Mouse (Mus musculus) ES-Bruce4 (cell line): ENCODE results near the gene Clic4.

Source experiments
- CTCF ChIP-seq: IDR thresholded peaks from one replicate; pipeline ENCODE4 v1.8.1; 2011; ENCODE audit warnings: low read depth, low read length
- EP300 ChIP-seq: IDR thresholded peaks from 2 replicates; pipeline ENCODE4 v1.6.1; 2011; ENCODE audit warnings: low read depth, low read length; ENCODE audit not compliant: insufficient read depth
- POLR2A ChIP-seq: IDR thresholded peaks from one replicate; pipeline ENCODE4 v1.8.1; 2011; ENCODE audit warnings: low read length; ENCODE audit not compliant: insufficient read depth

DNA sequence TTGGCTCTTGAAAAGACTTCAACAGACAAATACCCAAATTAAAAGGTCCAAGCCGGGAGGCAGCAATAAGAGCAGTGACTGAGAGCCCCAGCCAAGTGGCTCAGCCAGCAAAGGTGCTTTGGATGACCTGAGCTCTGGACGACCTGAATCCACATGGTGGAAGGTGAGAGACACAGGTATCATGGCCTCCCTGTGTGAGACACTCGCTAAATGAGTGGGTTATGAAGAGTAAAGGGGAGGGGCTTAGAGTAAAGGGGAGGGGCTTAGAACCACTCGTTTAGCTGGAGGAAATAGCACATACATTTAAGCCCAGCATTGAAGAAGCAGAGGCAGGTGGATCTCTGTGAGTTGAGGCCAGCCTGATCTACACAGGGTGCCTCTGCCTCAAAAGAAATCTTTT is 10.8 kb upstream of the Clic4 start:
- TF ChIP-seq EP300 (no peak), CTCF (no peak), POLR2A (no peak)
